Mouse (Mus musculus): ENCODE results near the gene Grin3b. TPM values are rescaled to one million over a fixed set of nuclear protein-coding genes. Genes with fewer than 3 reads are reported as not detected.
A peak's percentile ranks its signal among the peaks of the same experiment; 100 is the strongest.

The Grin3b gene
- total RNA-seq, 1 experiment from 2014 or later: not detected

DNA sequence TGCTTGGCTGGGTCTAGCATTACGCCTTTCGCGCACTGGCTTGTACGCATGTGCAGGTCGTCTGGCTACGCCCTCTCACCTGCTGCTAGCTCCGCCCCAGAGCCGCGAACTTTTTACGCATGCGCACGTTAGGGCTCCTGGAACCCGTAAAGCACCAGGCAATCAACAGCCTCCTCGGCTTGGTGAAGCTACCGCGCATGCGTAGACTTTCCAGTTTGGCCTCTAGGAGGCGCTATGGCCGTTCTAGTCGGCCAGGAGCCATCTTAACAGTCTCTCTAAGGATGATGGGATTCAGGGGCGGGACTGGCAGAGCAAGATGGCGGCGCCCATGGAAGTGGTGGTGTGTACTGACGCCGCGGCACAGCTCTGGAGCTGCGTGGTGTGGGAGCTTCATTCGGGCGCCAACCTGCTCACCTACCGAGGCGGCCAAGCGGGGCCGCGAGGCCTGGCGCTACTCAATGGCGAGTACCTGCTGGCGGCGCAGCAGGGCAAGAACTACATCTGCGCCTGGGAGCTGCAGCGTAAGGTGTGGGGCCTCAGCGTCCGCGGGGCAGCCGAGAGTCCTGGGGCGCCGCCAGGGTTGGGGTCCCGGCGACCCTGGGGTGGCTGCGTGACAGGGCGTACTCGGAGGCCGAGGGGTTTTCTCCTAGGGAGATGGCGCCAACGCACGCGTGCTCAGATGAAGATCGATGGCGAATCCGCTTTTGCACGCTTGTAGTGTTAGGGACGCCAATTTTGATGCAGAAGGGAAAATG, 10.5 kb upstream of the Grin3b start, which contains the start of gene Wdr18:
Gene Wdr18, plus strand, starts transcription at position 306 of the 755 bp plus-strand sequence.
- peak; percentile 90 for ATAC-seq (ENCODE audit: extremely low read depth, insufficient number of reproducible peaks, low FRiP score, poor library complexity, severe bottlenecking)

DNA sequence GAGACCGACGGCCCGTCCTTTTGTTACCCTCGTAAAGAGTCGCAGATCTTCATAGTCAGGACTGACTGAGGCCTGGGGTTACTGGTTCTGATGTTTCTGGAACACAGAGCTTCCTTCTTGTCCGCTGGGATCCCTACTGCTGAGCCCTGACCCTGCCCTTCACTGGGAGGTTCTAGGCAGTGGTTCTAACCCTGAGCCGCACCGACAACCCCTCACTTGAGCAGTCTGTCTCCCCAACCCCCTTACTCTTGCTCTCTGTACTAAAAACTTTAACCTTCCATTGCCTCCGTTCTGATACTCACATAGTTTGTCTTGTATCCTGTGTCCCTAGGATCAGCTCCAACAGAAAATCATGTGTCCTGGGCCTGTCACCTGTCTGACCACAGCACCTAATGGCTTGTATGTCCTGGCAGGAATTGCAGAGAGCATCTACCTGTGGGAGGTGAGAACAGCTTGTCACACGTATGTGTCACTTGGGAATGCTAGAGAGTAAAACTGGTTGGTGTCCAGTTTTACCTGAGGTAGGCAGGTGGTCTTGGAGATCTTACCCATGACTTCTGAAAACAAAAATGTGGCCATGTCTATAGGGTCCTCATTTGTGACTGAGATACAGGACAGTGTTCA, 9.7 kb upstream of the Grin3b start:
- ATAC-seq (ENCODE audit: extremely low read depth, insufficient number of reproducible peaks, low FRiP score, poor library complexity, severe bottlenecking): no peak

DNA sequence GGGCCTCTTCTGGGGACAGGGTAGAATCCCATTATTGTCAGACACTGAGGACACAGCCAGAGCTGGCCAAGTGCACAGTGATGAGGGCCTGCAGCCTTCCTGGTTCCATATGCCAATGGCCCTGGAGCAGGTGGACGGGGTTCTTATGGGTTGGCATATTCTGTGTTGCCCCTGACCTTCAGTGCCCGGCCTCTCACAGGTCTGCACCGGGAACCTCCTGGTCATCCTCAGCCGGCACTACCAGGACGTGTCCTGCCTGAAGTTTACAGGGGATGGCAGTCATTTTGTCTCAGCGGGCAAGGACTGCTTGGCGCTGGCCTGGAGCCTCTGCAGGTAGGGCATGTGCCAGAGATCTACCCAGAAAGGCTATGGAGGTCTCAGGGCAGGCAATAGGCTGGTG, 5.8 kb upstream of the Grin3b start:
- ATAC-seq (ENCODE audit: extremely low read depth, insufficient number of reproducible peaks, low FRiP score, poor library complexity, severe bottlenecking): no peak

DNA sequence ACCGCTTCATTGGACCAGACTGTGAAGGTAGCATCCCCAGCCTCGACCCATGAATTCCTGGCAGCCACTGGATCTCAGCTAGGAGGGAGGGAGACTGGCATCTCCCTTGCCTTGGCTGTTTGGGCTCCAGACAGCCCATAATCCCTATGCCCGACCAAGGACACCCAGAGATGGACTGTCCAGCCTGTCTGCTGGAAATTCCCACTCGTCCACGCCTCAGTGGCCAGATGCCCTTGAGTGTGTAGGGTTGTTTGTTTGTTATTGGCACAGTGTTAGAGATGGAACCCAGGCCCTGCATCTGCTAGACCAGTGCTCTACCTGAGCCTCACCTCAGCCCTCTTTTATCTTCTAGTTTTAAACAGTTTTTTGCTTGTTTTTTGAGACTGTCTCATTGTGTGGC, 5.2 kb upstream of the Grin3b start:
- no peak for ATAC-seq (ENCODE audit: extremely low read depth, insufficient number of reproducible peaks, low FRiP score, poor library complexity, severe bottlenecking)

DNA sequence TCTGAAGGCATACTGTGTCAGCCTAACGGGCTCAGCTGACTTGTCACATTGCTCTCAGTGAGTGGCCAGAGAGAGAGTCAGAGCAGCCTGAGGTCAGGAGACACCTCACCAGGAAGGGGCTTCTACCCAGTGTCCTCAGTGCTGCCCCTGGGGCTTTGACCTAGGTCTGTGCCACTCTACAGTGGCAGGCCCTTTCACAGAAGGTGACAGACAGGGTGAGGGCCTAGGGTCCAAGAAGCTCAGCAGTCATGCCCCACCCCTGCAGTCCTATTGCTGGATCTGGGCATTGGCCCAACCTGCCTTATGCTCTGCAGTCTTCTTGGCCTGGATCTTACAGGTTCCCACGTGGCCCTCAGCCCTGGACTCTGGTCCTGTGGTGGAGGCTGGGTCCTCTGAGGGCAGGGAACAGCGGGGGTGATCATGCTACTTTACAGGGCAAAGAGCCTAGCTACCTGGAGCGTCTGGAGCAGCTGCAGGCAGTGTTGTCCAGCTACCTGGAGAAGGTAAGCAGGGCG, 3.6 kb upstream of the Grin3b start:
- ATAC-seq (ENCODE audit: extremely low read depth, insufficient number of reproducible peaks, low FRiP score, poor library complexity, severe bottlenecking): no peak

DNA sequence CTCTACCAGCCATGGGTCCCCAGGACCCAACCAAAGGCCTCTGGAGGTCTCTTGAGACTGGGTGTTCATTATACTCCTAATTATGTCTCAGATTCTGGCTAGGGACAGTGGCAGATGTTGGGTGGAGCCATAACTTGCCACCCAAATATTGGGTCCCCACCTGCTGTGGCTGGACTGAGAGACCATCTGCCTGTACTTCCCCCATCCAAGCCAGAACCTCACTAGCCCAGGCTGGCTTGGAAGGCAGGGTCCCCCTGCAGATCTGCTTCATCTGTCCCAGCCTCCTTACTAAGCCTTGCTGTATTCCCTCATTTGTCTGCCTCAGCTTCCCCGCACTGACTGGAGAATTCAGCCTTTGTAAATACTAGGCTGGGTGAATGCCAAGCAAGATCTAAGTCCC, 2.3 kb upstream of the Grin3b start:
- ATAC-seq (ENCODE audit: extremely low read depth, insufficient number of reproducible peaks, low FRiP score, poor library complexity, severe bottlenecking): no peak

DNA sequence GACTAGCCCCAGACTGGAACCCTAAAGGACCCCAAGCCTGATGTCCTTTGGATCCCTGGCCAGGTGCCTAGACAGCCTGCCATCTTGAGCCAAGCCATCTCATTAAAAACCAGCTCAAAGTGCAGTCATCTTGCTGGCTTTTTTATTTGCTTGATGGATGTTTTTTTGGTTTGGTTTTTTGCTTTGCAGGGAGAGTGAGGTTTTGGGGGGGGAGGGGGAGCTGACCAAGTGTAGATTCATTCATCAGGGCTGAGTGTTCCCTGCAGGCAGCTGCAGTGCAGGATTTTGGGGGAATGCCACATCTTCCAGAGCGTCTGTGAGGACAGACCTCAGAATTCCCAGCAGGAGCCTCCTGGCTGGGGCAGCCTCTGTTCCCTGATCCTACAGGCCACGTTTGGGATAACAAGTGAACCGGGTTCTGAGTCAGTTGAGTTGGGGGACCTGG, 1.4 kb upstream of the Grin3b start:
- no peak for ATAC-seq (ENCODE audit: extremely low read depth, insufficient number of reproducible peaks, low FRiP score, poor library complexity, severe bottlenecking)

DNA sequence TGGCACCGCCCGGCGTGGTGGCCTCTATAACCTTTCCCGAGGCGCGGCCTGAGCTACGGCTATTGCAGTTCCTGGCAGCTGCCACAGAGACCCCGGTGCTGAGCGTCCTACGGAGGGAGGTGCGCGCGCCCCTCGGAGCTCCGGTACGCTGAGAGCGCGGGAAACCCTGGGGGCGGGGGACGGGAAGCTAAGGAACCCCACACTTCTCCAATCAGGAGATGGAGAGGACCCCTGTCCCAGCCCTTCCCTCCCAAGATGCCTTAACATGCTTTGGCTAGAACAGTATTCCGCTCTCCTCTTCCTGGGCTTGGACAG, 625 bp downstream of the Grin3b start:
- ATAC-seq (ENCODE audit: extremely low read depth, insufficient number of reproducible peaks, low FRiP score, poor library complexity, severe bottlenecking): no peak

DNA sequence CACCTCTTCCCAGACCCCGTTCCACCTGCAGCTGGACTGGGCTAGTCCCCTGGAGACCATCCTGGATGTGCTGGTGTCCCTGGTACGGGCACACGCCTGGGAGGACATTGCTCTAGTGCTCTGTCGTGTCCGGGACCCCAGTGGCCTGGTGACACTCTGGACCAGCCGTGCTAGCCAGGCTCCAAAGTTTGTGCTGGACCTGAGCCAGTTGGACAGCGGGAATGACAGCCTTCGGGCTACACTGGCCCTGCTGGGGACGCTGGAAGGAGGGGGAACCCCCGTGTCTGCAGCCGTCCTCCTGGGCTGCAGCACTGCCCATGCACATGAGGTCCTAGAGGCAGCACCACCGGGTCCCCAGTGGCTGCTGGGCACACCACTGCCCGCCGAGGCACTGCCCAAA, 2.3 kb downstream of the Grin3b start:
- no peak for ATAC-seq (ENCODE audit: extremely low read depth, insufficient number of reproducible peaks, low FRiP score, poor library complexity, severe bottlenecking)

DNA sequence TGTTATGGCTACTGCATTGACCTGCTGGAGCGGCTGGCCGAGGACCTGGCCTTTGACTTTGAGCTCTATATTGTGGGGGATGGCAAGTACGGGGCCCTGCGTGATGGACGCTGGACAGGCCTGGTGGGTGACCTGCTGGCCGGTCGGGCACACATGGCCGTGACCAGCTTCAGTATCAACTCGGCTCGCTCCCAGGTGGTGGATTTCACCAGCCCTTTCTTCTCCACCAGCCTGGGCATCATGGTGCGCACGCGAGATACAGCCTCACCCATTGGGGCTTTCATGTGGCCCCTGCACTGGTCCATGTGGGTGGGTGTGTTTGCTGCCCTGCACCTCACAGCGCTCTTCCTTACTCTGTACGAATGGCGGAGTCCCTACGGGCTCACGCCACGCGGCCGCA, 3.6 kb downstream of the Grin3b start:
- no peak for ATAC-seq (ENCODE audit: extremely low read depth, insufficient number of reproducible peaks, low FRiP score, poor library complexity, severe bottlenecking)

DNA sequence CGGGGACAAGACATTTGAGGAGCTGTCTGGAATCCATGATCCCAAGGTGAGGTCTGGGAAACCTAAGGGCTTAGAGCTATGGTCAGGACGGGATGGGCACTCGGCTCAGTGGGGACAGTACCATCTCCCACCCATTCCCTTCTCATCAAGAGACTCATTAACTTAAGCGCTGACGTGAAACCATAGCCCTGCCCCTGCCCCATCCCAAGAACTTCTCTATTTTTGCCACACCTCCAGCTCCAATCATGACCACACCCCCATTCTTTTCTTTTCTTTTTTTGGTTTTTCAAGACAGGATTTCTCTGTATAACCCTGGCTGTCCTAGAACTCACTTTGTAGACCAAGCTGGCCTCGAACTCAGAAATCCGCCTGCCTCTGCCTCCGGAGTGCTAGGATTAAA, 4.2 kb downstream of the Grin3b start:
- ATAC-seq (ENCODE audit: extremely low read depth, insufficient number of reproducible peaks, low FRiP score, poor library complexity, severe bottlenecking): no peak

DNA sequence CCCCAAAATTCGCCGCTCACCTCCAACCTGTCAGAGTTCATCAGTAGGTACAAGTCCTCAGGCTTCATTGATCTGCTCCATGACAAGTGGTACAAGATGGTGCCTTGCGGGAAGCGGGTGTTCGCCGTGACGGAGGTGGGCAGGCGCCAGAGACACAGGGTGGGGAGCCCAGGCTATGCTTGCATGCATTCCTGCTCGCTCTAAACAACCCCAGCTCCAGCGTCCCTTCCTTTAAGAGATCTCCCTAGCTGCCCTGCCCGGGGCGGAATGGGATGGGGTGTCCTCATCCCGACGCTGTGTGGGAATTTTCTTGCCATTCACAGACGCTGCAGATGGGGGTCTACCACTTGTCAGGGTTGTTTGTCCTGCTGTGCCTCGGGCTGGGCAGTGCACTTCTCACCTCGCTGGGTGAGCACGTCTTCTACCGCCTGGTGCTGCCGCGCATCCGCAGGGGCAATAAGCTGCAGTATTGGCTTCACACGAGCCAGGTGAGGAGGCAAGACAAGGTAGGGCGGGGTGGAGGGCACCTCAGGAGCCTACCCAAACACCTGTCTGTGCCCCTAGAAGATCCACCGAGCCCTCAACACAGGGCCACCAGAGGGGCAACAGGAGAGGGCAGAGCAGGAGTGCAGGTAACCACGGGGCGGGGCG, 5.7 kb downstream of the Grin3b start:
- no peak for ATAC-seq (ENCODE audit: extremely low read depth, insufficient number of reproducible peaks, low FRiP score, poor library complexity, severe bottlenecking)

DNA sequence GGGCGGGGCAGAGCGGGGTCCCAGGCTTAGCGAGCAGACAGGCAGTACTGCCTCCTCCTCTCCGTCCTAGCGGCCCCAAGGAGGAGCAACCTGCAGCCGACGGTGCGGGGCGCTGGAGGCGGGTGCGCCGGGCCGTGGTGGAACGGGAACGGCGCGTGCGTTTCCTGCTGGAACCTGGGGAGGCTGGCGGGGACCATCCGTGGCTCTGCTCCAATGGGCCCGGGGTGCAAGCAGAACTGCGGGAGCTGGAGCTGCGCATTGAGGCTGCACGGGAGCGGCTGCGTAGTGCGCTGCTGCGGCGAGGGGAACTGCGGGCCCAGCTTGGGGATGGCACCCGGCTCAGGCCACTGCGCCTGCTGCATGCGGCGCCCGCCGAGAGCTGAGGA, 6.2 kb downstream of the Grin3b start:
- no peak for ATAC-seq (ENCODE audit: extremely low read depth, insufficient number of reproducible peaks, low FRiP score, poor library complexity, severe bottlenecking)

DNA sequence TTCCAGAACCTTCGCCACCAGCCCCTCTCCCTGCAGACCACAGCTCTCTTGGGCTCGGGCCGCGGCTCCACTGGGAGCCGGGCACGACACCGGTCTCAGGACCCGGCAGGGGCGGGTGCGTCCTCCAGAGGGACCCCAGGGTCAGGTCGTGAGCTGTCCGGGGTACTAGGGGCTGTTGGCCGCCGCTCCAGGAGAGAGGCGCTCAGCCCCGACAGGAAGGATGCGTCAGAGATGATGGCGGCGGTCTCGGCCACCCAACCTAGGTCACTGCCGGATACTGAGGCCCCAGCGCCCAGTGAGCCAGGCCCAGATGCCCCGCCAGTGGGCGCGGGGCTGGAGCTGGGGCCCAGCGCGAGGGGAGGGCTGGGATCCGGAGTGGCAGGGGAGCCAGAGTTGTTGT, 6.8 kb downstream of the Grin3b start:
- no peak for ATAC-seq (ENCODE audit: extremely low read depth, insufficient number of reproducible peaks, low FRiP score, poor library complexity, severe bottlenecking)

DNA sequence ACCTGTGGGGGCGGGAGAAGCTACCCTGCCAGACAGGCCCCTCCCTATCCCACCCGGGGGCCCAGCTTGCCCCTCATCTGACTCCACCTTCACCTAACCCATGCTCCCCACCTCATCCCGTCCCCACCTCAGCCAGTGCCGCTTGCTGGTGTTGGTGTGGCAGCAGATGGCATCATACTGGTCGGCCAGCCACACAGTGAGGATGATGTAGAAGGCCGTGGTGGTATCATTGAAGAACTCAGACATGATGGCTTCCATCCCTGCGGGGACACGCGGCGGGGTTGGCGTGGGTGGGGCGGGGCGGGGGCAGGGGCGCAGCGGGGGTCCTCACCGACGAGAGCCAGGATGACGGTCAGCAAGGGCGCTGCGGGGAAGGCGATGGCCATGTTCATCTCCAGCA, 7.5 kb downstream of the Grin3b start:
- ATAC-seq (ENCODE audit: extremely low read depth, insufficient number of reproducible peaks, low FRiP score, poor library complexity, severe bottlenecking): no peak

DNA sequence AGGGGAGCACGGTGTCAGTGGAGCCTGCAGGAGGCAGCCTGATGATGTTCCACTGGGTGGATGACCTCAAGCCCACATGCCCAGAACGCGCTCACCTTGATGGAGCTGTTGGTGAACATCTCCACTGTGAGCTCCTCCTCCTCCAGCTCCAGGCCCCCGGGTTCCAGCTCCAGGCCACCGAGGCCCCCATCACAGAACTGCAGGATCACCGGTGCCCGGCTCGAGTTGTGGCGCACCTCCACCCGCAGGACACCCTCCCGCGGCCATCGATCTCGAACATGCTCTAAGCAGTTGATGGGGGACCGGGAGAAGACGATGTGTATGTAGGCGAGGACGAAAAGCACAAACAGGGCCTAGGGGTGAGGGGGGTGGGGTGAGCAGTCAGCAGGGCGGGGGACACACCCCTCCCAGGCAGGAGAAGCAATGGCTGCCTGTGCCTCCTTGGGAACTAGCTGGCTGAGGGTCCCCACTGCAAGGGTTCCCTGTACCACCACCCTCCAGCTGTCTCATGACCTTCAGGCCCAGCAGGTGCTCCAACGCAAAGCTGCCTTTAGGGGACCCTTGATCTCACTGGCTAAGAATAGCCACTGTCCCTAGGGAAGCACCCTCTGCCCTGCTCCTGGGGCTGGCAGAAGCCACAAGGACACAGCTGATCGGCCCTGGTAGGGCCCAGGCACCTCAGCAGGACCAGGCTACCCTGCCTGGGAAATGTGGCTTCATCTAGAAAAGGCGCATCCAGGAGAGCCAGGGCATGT, 9.1 kb downstream of the Grin3b start:
- no peak for ATAC-seq (ENCODE audit: extremely low read depth, insufficient number of reproducible peaks, low FRiP score, poor library complexity, severe bottlenecking)

DNA sequence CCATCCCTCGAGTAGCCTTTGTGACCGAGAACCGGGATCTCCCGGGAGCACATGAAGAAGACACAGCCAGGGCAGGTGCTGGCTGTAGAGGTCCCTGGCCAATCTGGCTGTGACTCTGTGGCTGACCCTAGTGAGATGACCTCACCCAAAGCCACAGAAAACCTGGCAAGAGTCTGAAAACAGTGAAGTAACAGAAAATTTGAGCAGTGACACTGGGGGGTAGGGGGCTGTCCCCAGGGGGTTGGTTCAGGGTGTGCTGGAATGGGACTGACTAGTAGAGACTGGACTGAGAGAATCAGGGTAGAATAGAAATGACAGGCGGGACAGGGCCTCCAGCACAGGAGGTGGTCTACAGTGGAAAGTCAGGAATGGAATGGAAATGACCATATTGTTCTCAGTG, 12.7 kb downstream of the Grin3b start:
- ATAC-seq (ENCODE audit: extremely low read depth, insufficient number of reproducible peaks, low FRiP score, poor library complexity, severe bottlenecking): no peak

DNA sequence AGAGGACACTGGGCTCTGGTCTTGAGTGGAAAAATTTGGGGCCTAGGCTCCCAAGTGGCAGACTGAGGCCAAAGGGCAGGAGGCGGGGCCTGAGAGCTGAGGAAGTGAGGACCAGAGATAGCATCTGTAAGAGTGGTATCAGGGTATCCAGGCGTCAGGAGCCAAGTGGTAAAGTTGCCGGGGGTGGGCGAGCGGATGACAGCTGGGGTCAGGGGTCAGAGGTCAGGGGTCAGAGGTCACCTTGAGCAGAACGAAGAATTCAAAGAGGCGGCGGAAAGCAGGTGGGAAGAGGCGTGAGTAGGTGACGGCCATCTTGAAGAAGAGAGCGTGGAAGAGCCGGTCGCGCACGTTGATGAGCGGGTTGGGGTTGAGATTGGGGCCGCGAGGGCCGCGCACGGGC, 13.2 kb downstream of the Grin3b start:
- no peak for ATAC-seq (ENCODE audit: extremely low read depth, insufficient number of reproducible peaks, low FRiP score, poor library complexity, severe bottlenecking)

DNA sequence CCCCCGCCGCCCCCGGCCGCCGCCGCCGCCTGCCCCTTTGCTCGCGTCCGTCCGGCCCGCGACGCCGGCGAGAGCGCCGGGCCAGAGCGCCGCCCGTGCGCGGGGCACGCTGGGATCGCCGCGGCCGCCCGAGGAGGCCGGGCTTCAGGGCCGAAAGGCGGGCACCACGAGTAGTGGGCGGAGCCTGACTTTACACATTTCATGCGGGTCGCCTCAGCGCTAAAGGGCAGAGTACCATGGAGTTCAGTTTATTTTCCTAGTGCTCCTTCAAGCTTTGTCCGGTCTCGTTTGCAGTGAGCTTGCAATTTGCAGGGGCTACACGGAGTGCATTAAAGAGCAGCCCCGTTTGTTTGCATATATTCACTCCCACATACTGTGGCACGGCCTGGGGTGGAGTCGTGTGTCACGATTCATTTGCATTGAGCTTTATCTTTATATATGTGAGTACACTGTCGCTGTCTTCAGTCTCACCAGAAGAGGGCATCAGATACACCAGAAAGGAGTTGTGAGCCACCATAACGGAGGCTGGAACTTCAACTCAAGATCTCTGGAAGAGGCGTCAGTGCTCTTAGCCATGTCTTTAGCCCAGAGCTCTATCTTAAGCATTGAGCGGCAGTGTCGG, 13.8 kb downstream of the Grin3b start, which contains the start of gene Tmem259:
Gene Tmem259, minus strand, starts transcription at position 136 of the 622 bp plus-strand sequence.
- peak; percentile 43 for ATAC-seq (ENCODE audit: extremely low read depth, insufficient number of reproducible peaks, low FRiP score, poor library complexity, severe bottlenecking)

All from neutrophil, adult 5-6 weeks (primary cell).